Mouse (Mus musculus): ENCODE results near the gene Mob1a.
"Not testable (repeated sequence)": the region's sequence is repeated elsewhere in the genome, so short reads cannot be mapped to it uniquely, and the experiment has no call there.

Gene Mob1a

DNA sequence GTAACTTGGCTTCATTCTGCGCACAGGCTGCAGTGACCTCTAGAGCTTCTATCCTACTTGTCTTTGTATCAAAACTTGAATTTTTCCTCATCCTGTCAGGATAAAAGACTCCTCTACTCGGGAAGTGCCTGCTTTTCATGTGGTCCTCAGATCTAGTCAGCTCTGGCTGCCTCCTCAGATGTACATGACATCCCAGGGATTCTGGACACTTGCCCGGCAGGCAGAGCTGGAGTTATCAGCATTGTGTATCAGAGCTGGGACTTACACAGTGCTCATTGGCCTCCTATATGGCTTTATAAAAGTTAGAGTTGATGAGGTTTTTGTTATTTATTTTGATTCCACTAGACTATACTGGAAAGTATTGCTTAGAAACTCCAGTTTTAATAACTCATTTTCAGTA lies 15.6 kb downstream of the Mob1a start:
- DNase-seq (ENCODE audit: low spot score in 2 of 2): no peak

DNA sequence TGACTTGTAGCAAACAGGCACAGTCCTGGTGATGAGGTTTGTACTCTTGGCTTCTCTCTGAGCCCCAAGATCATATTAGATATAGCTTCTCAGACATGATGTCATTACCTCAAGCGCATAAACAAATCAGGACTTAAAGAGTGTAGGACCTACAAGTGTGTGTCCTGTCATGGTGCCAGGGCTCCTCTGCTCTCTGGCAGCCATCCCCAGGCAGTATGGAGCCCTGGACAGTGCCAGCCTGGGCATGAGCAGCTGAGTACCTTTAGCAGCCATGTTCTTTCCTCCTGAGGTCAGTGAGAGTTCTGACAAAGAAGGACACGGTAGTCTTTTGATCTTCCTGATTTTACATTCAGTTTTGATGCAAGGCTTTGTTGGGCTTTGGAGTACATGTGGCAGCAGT lies 17.1 kb downstream of the Mob1a start:
- no peak for DNase-seq (ENCODE audit: low spot score in 2 of 2)

DNA sequence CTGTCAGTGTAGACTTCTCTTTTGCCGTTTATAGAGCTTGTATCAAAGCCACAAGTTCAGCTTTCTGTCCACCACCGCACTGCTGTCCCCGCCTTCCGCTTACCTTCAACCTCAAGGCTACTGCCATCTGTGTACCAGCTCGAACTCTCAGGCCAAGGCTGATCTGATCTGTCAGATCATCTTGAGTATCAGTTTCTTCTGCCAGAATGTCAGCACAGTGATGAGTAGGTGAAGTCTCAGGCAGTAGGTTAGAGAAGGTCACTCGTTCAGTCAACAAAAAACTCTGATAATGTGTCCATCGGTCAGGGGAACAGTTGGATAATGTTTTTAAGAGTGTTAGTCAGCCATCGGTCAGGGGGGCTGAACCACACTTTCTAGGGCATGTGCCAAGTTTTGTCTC lies 19.5 kb downstream of the Mob1a start:
- DNase-seq (ENCODE audit: low spot score in 2 of 2): not testable (repeated sequence)

DNA sequence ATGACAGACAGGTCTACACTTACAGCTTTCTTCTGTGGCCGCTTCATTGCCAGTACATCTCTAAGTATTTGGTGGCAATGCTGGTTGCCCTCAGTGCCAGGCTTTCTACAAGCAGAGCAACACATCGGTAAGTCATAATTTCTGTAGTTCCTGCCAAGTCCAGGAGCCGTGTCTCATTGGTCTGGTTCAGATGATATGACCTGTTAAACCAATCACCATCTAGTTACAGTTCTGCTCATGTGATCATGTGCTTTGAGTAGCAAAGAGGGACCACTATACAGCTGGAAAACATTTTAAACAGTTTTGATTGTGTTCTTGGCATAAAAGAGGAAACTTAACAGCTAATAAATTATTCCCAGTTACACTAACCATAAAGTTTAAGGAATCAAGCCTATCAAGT lies 22.1 kb downstream of the Mob1a start:
- DNase-seq (ENCODE audit: low spot score in 2 of 2): no peak

DNA sequence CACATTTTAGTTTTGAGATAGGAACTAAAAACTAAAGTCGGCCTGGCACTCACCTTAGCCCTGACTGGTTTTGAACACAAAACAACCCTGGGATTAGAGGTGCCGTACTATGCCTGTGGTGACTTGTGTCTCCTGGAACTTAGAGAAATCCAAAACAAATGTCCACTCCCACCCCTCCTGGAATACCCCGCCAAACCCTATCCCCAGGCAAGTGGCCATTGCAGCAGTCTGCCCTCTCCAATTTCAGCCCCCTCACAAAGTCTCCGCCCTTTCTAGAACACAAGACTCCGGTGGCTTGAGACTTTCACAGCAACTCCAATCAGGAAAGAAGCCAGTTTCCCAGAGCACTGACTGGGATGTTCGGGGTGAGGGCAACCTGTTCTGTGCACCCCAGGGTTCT lies 23.1 kb downstream of the Mob1a start, which contains the start of gene Bola3:
Bola3 (plus strand) TSS at position 275 of the 400 bp plus-strand sequence.
- DNase-seq (ENCODE audit: low spot score in 2 of 2): no peak

DNA sequence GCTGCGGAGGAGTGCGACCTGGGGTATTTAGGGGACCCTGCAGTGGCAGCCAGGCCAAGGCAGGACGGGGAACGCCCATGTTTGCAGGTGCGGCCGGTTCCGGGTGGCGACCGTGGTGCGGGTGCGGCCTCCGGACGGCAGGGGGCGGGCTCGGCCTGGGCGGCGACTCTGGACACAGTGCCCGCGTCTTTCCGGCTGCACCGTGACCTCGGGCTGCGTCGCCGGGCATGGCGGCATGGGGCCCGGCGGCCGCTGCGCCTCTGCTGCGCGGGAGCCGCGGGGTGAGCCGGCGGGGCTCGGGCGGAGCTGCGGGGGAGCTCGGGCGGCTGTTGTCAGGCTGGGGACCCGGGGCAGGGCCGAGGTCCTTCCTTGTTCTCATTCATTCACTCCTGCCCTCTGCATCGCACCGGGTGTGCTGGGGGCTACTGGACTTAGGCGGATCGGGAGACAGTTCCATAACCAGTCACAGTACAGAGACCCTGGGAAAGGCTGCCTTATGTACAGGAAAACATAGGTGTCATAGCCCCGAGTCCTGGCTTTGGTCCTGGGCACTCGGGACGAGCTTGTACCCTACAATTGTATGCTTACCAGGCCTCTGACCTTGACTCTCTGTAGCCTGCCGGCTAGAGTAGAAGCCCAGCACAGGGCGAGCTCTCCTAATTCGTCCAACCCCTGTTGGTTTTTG lies 23.6 kb downstream of the Mob1a start:
- peak; percentile 86 to 97 for DNase-seq (ENCODE audit: low spot score in 2 of 2)

DNA sequence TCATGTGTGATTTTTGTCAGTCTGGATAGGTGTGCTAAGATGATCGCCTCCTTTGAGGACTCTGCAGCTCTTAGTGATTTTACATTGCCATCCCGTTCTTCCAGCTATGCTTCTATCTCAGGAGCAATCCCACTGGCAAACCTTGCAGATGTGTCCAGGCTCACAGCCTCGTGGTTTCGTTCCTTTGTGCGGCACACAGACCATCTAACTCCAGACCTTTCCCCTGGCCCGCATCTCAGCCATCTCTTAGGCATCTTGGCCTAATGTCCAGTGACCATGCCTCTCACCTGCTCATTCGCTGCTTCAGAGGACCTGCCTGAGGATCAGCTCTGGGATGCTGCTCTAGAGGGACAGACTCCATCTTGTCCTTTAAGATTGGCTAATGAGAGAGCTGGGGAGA lies 24.4 kb downstream of the Mob1a start:
- DNase-seq (ENCODE audit: low spot score in 2 of 2): no peak

DNA sequence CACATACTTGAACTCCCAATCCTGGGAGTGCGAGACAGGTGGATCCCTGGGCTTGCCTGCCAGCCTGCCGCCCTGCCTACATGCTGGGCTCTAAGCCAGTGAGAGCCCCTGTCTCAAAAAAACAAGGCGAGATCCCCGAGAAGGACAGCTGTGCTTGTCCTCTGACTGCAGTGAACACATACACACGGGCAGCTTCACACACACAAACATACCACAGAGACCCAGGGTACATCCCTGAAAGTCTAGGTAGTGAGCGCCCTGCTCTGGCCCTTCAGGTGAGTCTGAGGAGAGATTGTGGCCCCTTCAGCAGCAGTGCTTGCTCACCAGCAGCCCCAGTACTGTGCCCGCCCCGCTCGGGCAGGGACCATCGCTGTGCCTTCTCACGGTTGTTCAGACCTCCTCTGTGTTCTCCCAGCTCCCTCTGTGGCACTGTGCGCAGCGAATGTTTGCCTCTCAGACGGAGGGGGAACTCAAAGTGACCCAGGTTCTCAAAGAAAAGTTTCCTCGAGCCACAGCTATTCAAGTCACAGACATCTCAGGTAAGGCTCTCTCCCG lies 25.1 kb downstream of the Mob1a start:
- no peak for DNase-seq (ENCODE audit: low spot score in 2 of 2)

DNA sequence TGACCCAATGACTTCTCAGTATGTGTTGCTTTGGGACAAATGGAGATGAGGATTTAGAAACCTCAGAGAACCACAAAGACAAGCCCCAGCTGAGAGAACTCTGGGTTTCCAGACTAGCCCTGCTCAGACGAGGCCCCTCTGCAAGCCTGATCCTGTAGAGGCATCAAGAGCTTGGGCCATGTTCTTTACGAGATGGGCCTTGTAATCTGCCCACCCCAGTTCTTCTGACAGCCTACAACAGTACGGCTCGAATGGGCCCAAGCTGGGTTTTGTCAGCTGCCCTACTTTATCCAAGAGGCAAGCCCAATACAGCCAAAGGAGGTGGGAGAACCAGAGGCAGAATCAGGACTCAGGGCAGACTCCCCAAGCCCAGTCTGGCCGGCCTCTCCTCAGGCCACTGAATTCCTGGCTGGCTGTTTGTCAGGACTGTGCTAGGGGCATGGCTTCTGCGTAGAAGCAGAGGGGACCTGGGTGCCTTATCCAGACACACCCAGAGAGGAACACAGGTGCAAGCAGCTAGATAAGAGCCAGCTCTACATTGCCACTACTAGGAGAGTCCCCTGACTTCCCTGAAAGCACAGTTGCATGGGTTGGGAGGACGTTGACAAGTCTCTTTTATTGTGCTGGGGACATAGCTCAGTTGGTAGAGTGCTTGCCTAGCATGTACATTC lies 25.8 kb downstream of the Mob1a start:
- no peak for DNase-seq (ENCODE audit: low spot score in 2 of 2)

DNA sequence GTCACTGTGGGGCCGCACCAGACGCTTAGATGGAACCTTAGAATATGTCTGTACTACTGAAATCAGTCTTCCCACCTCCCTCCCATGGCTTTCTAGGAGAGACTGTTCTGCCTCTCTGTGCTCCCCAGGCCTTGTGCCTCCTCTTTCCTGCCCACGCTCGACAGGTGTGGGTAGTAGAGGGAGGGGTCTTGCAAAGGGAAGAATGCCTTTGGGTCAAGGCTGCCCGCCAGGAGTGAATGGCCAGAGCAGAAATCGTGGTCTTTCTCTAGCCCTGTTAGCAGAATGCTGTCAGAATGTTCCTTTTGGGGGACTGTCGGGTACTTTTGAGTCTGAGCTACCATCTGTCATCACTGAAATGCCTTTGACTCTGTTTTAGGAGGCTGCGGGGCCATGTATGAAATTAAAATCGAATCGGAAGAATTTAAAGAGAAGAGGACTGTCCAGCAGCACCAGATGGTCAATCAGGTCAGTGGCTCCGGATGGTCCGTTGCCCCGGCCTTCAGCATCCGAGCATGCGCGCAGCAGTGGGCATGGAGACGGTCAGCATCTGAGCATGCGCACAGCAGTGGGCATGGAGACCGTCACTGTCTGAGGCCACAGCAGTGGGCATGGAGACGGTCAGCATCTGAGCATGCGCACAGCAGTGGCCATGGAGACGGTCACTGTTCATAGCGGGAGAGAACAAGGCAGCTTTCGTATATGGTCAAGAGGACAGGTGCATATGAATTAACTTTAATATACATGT lies 27.0 kb downstream of the Mob1a start:
- DNase-seq (ENCODE audit: low spot score in 2 of 2): no peak

DNA sequence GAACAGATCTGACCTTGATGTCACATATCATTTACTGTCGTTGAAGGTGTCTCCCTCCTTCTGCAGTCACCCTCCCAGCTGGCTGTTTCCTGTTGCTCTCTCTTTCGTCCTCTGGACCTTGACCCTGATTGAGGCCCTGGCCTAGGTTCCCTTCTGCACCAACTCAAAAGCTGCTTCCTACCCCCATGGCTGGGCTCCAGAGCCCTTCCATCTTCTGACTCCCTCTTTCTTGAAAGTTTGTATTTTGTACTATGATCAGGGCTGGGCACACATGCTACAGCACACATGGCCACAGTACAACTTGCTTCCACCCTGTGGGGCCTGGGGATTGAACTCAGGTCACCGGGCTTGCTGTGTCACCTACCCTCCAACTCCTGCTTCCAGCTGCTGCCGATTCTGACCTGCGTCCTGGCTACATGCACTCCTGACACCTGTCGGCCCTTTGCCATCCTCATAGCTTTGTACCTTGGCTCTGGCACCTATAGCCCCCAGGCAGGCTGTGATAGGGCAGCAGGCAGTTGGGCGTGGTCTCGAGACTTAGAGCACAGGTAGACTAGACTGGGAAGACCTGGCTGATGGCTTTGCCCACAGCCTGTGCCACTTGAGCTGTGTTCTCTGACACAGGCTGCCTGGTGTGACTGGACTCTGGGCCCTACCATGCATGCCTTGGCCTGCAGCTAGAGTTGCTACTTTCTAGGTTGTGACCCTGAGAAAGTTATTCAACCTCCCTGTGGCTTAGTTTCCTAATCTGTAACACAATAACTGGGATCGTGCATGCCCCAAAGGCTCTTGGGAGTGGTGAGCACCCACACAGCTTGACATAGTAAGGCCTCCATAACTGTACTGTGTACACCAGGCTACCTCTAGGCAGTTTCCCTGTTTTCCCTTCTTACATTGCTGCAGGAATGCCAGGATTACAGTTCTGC lies 29.3 kb downstream of the Mob1a start:
- DNase-seq (ENCODE audit: low spot score in 2 of 2): no peak

DNA sequence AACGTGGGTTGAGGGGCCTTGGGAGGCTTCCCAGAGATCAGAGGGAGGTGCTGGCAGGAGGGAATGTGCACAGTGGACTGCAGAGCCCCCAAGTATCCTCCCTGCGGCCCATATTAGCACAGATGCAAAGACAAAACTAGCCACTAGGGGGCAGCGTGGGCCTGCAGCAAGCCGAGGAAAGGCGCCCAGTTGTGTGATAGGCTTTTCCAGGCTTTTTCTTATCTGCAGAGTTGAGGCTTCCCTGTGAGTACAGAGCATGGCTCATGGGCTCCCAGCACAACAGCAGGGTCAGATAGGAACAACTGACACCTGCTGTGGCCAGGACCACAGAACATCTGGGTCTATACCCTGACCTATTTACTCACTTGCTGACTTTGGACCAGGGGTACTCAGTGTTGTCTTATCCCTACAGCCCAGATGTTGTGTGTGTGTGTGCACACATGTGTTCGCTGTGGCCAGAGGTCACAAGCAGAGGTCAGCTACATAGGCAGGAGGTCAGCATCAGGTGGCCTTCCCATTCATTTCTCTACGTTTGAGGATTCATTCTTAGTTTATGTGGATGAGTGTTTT lies 30.8 kb downstream of the Mob1a start:
- DNase-seq (ENCODE audit: low spot score in 2 of 2): peak; percentile 49 to 90

DNA sequence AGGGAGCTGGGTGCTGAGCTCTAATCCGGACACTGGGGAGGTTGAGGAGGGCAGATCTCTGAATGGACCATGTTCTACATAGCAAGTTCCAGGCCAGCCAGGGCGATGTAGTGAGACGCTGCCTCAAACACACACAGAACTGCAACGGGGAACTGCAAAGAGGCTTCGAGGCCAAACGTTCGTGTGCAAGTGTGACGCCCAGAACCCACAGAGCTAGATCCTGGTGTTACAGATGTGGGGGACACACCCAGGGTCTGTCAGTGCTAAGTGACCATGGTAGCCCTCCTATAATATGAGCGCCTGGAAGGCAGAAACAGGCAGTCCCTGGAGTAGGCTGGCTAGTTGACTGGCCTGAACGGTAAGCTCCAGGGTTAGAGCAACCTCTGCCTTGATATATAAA lies 31.6 kb downstream of the Mob1a start:
- DNase-seq (ENCODE audit: low spot score in 2 of 2): no peak

DNA sequence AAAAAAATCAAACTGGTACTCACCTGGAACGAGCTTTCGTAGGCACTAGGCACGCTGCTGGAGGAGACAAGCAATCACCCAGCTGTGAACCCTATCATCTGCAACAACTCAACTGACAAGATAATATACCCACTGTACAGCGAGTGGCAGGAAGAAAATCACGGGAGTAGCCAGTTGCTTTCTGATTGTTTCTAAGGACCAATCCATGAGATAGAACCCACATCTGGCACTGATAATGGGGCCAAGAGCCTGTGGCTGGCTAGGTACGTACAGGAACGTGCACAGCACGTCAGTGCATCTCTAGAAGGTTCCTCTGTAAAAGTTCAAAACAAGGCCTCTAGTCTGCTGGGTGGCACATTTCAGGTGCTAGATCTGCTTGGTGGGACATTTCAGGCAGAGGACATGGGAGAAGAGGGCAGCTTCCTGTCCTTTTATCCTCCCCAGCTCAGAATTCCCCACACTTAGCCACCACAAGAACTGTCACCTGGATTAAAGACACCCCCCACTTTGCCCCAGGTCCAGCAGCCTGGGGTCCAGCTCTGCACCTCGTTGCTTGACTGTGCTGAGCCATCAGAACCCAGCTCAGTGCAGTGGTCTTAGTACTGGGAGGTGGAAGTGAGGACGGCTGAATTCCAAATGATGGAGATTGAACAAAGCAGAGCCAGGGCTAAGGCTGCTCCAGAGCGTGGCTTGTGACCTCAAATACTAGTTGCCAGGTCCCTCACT lies 35.9 kb downstream of the Mob1a start:
- DNase-seq (ENCODE audit: low spot score in 2 of 2): no peak

DNA sequence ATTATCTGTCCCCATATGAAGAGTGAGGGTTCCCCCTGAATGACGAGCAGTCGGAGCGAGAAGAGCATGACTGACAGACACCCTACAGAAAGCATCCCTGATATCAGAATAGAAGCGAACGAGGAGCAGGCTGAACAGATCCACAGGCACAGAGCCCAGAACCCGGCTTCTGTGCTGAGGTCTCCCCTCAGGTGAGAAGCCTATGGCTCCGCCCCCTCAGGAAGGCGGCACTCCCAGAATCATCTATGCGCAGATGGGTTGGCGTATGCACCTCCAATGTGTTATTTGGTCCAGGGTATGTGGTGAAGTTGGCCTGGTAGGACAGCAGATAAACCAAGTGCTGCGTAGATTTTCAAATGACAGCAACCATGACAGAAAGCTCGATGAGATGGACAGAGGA lies 37.3 kb downstream of the Mob1a start:
- no peak for DNase-seq (ENCODE audit: low spot score in 2 of 2)

DNA sequence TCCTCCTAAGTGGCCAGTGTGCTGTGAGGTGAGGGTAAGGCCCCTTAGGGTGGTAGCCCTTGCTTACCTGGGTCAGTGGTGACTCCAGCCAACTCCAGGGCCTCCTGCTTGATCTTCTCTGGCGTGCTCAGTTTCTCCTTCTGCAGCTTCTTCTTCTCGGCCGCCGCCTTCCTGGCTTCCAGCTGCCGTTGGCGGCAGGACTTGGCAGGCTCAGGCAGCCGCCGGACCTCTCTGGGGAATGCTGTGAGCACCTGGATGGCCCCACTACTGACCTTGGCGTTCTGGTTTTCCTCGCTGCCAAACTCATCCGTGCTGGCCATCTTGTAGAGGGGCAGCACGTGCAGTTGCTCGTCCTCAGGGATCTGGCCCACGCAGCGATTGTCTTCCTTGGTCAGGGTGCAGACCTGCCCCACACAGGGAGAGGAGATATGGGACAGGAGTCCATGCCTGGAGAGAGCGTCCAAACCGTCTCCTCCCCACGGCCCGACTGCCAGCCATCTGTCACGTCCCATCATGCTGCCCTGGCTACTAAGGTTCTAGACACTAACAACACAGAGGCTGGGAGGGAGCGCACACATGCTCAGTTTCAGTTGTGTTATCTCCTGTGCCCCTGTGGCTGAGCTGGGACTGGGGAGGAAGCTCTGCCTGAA lies 44.6 kb downstream of the Mob1a start:
- DNase-seq (ENCODE audit: low spot score in 2 of 2): no peak

DNA sequence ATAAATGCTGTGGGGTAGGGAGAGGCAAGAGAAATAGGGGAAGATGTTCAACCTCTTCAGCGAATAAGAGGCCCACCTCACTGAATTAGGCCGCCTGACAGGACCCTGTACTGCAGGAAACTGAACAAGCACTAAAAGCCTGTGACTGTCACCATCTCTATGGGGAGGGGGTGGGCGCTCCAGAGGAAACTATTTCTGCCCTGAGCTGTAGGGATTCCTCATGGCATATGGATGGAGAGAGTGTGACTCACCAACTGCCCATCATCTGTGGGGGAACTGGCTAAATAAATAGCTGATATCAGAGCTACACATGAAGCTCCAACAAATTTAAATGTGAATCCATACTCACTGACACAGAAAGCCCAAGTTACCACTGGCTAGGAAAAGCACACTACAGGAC lies 45.5 kb downstream of the Mob1a start:
- no peak for DNase-seq (ENCODE audit: low spot score in 2 of 2)

DNA sequence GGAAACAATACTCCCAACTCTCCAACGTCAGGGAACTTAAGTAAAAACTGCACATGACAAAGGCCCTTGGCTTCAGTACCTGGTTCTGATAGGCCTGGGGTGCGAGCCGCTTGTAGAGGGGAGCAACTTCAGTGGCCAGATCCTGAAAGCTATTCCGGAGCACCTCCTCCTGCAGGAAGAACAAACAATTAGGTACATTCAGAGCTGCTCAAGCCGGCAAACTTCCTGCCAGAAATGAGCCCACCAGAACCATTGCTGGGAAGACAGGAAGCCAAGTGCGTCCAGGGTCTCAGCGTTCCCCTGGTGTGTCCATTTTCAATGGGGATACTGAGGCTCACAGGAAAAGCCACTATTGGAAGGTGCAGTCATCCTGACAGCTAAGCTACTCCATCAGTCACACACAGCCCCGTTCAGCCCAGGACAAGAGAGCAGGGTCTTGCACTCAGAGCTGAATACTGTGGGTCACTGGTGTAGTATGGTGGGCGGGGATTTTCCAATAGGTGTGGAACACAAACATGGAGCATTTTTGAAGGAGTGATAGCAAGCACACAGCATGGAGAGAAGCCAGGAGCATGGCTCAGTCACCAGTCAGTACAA lies 48.0 kb downstream of the Mob1a start:
- no peak for DNase-seq (ENCODE audit: low spot score in 2 of 2)
